Mouse (Mus musculus) macrophage (primary cell): ENCODE results near the gene Tsx. TPM values are rescaled to one million over a fixed set of nuclear protein-coding genes. Genes with fewer than 3 reads are reported as not detected.

Source experiments
- H3K27ac ChIP-seq: fragments of 350-480 bp; formaldehyde crosslinking; 2 replicates; pipeline ENCODE4 v1.9.0; 2021
- H3K36me3 ChIP-seq: fragments of 350-480 bp; formaldehyde crosslinking; 2 replicates; pipeline ENCODE4 v1.9.0; 2021; ENCODE audit errors: inconsistent target
- H3K4me3 ChIP-seq: fragments of 350-480 bp; formaldehyde crosslinking; 2 replicates; pipeline ENCODE4 v1.9.0; 2021; ENCODE audit errors: inconsistent target
- H3K79me2 ChIP-seq: fragments of 350-480 bp; formaldehyde crosslinking; 2 replicates; pipeline ENCODE4 v1.9.0; 2021; ENCODE audit errors: inconsistent target
- WGBS: methylation state at CpG from one replicate; pipeline ENCODE4 v1.1.7; 2026; ENCODE audit warnings: inconsistent platforms; ENCODE audit not compliant: missing documents; 5-methylcytosine and 5-hydroxymethylcytosine counted together
- polyA plus RNA-seq: library from polyadenylated mRNA; stranded (reverse); fragments of 250-400 nt; gene quantifications from 3 replicates; pipeline ENCODE4 v1.2.4, GENCODE M21; 2018; ENCODE audit warnings: inconsistent platforms
- total RNA-seq, 78 experiments: library from RNA; depleted of rRNA; stranded (reverse); fragments of 250-400 nt; gene quantifications; 1 replicate in 9 of 78; 2 replicates in 24 of 78; 3 replicates in 43 of 78; 4 replicates in 2 of 78; pipeline ENCODE4 v1.2.4; 2018; ENCODE audit warnings: inconsistent platforms in 56 of 78

Gene Tsx
- total RNA-seq (2018; cell fraction: chromatin; rRNA removed) = not detected
- total RNA-seq (2018; cell fraction: cytosol; rRNA removed) = not detected
- total RNA-seq (2018; cell fraction: nucleus; rRNA removed) = not detected
- polyA plus RNA-seq = not detected in 3 replicates

- no peak within 1 kb of the TSS for H3K27ac ChIP-seq
- H3K79me2 ChIP-seq = no peaks in the 10 kb centered on the region
- H3K4me3 ChIP-seq = no peak within 1 kb of the TSS
- WGBS = 88% methylated on average over 2 of the region's 5 CpGs
- H3K36me3 ChIP-seq = no peaks in the 10 kb centered on the region
Measured at GRCm38 (mm10) chrX:103414167-103414566, at the start of gene Tsx. Gene Tsx, plus strand, starts transcription at chrX:103414467.

GRCm38 (mm10) chrX:103366201-103366600, 48.1 kb upstream of the Tsx start:
- Histone ChIP-seq H3K79me2 (no peaks in the 10 kb centered on the region), H3K4me3 (no peak overlapping the region), H3K36me3 (no peaks in the 10 kb centered on the region), H3K27ac (no peak overlapping the region)
- 84% methylated on average over 5 of the region's 5 CpGs for WGBS

DNA sequence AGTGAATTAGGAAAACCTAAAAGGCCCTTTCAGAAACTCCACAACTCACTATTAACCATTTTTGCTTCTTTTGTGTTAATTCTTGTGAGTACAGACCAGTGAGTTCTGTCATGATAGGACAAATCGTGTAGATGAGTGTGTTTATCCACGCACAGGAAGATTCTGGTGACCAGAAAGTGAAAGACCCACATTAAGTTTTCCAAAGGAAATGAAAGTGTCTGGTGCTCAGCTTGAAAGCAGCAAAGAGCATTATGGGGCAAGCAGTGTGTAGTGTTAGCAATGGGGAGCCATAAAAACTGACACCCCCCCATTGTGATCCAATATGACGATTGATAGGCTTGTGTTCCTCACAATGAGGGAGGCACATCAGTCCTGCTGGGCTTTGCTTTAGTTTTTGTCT, 45.6 kb upstream of the Tsx start:
- H3K4me3 ChIP-seq = no peak overlapping the region
- H3K79me2 ChIP-seq = no peaks in the 10 kb centered on the region
- no peaks in the 10 kb centered on the region for H3K36me3 ChIP-seq
- WGBS = 76% methylated on average over 3 of the region's 3 CpGs
- no peak overlapping the region for H3K27ac ChIP-seq

DNA sequence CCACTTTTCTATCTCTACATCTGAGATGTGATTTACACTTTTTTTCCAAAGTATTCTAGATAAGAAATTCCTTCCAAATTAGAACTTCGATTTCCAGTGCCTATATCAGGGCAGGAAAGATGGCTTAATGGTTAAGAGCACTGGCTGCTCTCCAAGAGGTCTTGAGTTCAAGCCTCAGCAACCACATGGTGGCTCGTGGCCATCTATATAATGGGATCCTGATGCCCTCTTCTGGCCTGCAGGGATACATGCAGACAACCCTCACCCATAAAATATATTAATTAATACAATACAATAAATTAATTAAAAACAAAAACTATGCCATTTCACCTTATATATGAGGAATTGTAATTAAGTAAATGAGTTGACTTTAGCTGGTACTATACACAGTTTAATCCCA, 43.0 kb upstream of the Tsx start:
- Histone ChIP-seq H3K36me3 (no peaks in the 10 kb centered on the region), H3K79me2 (no peaks in the 10 kb centered on the region)
- 29% methylated on average over 2 of the region's 2 CpGs for WGBS

DNA sequence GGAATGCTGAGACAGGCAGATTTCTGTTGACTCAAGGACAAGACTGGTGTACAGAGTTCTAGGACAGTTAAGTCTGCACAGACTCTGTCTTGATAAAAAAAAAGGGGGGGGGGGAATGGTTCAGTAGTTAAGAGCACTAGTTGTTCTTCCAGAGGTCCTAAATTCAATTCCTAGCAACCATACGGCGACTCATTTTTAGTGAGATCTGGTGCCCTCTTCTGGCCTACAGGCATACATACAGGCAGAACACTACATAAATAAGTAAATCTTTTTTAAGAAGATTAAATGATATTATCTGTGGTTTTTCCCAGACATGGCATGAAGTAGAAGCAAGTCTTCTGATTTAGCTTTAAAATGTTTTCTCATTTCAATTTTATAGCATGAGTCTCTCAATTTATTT, 42.6 kb upstream of the Tsx start:
- Histone ChIP-seq H3K27ac (no peak overlapping the region), H3K36me3 (no peaks in the 10 kb centered on the region), H3K79me2 (no peaks in the 10 kb centered on the region), H3K4me3 (no peak overlapping the region)
- WGBS = 5% methylated on average over 2 of the region's 2 CpGs

More for the DNA sequence above, 43.0 kb upstream of the Tsx start:
- no peak overlapping the region for H3K4me3 ChIP-seq
- H3K27ac ChIP-seq = no peak overlapping the region

GRCm38 (mm10) chrX:103374250-103374649, 40.0 kb upstream of the Tsx start:
- H3K27ac ChIP-seq = no peak overlapping the region
- H3K79me2 ChIP-seq = no peaks in the 10 kb centered on the region
- H3K4me3 ChIP-seq = no peak overlapping the region
- WGBS = 75% methylated on average over 5 of the region's 5 CpGs
- H3K36me3 ChIP-seq = no peaks in the 10 kb centered on the region

DNA sequence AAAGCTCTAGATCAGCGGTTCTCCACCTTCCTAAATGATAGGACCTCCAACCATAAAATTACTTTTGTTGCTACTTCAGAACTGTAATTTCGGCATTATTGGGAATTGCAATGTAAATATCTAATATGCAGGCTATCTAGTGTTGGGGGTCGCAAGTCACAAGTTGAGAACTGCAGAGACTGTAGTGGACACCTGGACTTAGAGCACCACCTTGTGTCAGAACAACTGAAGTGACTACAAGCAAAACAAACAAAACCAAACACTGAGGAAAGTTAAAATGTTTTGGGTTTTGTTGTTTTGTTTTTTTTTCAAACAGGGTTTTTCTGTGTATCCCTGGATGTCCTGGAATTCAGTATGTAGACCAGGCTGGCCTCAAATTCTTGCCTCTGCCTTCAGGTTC, 29.7 kb upstream of the Tsx start:
- Histone ChIP-seq H3K36me3 (no peaks in the 10 kb centered on the region), H3K79me2 (no peaks in the 10 kb centered on the region), H3K4me3 (no peak overlapping the region), H3K27ac (no peak overlapping the region)
- WGBS = 80% methylated on average over 3 of the region's 3 CpGs

- H3K4me3 ChIP-seq = no peak overlapping the region
- H3K79me2 ChIP-seq = no peaks in the 10 kb centered on the region
- H3K36me3 ChIP-seq = no peaks in the 10 kb centered on the region
- 85% methylated on average over 2 of the region's 3 CpGs for WGBS
- H3K27ac ChIP-seq = no peak overlapping the region
Measured at GRCm38 (mm10) chrX:103388131-103388530, 26.1 kb upstream of the Tsx start.

DNA sequence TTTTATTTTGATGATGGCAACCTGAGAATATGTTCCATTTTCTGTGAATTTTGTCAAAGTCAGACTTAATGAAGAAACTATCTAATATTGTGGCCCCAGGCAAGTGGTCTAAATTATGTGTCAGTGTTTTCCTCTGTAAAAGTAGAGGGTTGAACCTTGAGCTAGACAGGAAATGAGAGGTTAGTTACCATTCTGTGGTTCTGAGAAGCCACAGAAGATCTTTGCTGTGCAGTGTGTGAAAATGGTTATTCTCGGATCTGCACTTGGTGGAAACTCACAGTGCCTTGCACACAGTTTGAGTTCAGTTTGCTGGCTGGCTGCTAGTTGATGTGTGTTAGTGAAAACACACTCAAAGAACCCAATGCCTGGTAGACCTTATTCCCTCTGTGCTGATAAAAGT, 20.4 kb upstream of the Tsx start:
- no peaks in the 10 kb centered on the region for H3K79me2 ChIP-seq
- no peak overlapping the region for H3K27ac ChIP-seq
- no peak overlapping the region for H3K4me3 ChIP-seq
- no peaks in the 10 kb centered on the region for H3K36me3 ChIP-seq
- WGBS = 38% methylated on average over 1 of the region's 1 CpGs

DNA sequence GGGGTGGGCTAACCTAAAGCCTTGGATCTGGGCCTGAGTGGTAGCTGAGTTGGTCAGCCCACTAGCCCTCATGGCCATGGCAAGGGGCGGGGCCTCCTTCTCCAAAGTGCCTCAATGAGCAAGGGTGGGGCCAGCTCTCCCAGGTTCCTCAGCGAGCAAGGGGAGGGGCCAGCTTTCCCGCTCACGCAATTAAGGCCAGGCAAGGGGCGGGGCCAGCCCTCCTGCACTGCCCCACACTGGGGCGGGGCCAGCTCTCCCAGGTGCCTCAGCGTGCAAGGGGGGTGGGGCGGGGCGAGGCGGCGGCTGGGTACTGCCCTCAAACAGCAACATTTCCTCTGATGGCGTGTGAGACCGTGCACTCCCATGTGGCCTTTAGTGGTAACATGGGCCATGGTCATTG, 9.2 kb upstream of the Tsx start:
- Histone ChIP-seq H3K27ac (no peak overlapping the region), H3K36me3 (no peaks in the 10 kb centered on the region), H3K79me2 (no peaks in the 10 kb centered on the region), H3K4me3 (no peak overlapping the region)
- WGBS = 94% methylated on average over 4 of the region's 13 CpGs

GRCm38 (mm10) chrX:103421710-103422109, 7.4 kb downstream of the Tsx start, which contains the start of gene Gm26992:
Gene Gm26992, plus strand, starts transcription at chrX:103422010.
- 83% methylated on average over 2 of the region's 2 CpGs for whole genome bisulfite sequencing
- Histone ChIP-seq H3K79me2 (no peaks in the 10 kb centered on the region), H3K4me3 (no peak within 1 kb of the TSS), H3K27ac (no peak within 1 kb of the TSS), H3K36me3 (no peaks in the 10 kb centered on the region)

DNA sequence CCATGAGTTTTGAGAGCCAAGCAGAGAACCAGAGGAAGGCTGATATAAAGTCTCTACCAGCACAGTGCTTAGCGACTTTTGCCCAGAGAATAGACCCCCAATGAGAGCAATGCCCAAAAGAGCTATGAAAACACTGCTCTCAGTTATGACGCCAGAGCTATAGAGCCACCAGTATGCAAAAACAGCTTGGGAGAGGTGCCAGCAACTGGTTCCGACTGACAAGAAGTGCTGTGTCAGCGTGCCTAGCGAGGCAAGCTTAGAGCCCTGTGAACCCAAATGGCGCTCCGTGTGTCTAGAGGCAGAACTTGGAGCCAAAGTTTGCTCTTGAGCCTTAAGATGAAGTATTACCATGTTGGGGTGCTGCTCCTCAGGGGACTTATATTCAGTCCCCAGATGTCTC, 13.4 kb downstream of the Tsx start:
- no peaks in the 10 kb centered on the region for H3K79me2 ChIP-seq
- no peak overlapping the region for H3K4me3 ChIP-seq
- no peak overlapping the region for H3K27ac ChIP-seq
- H3K36me3 ChIP-seq = no peaks in the 10 kb centered on the region
- WGBS = 37% methylated on average over 7 of the region's 7 CpGs

DNA sequence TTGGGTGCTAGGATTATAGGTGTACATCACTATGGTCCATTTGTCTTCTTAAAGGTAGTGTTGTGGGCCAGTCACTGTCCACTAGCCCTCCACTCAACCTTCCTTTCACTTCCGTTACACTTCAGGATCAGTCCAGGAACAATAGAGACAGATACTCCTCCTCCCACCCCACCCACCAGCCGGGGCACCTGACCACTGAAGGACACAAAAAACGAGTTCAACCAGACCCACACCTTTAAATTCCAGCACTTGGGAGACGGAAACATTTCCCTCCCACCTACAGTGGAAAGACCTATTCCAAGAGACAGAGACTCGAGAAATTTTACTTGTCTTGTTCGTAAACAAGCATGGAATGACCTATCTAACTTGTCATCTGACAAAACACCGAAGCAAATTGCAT, 18.0 kb downstream of the Tsx start:
- no peak overlapping the region for H3K27ac ChIP-seq
- 84% methylated on average over 7 of the region's 7 CpGs for WGBS
- no peaks in the 10 kb centered on the region for H3K36me3 ChIP-seq
- H3K79me2 ChIP-seq = no peaks in the 10 kb centered on the region
- H3K4me3 ChIP-seq = no peak overlapping the region

- 36% methylated on average over 7 of the region's 9 CpGs for whole genome bisulfite sequencing
- no peaks in the 10 kb centered on the region for H3K79me2 ChIP-seq
- no peaks in the 10 kb centered on the region for H3K36me3 ChIP-seq
- no peak overlapping the region for H3K27ac ChIP-seq
- no peak overlapping the region for H3K4me3 ChIP-seq
Measured at GRCm38 (mm10) chrX:103438023-103438422, 23.8 kb downstream of the Tsx start.

DNA sequence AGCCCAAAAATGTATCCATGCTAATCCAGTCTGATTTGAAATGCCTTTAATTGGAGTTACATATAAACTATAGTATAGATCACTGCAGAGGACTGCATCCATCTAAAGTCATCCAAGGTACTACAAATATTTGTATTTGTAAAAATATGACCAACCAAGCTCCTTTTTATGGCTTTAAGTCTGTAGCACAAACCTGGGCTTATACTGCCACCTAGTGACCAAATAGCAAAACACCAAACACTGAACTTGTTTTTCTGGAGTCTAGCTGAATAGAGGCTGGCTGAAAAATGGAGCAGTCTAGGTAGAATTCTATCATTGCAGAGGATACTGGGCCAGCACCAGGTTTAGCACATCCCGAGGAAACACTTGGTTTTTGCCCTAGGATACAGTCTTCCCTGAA, 26.5 kb downstream of the Tsx start:
- no peak overlapping the region for H3K4me3 ChIP-seq
- 0% methylated on average over 1 of the region's 1 CpGs for WGBS
- H3K79me2 ChIP-seq = no peaks in the 10 kb centered on the region
- H3K27ac ChIP-seq = no peak overlapping the region
- H3K36me3 ChIP-seq = no peaks in the 10 kb centered on the region

DNA sequence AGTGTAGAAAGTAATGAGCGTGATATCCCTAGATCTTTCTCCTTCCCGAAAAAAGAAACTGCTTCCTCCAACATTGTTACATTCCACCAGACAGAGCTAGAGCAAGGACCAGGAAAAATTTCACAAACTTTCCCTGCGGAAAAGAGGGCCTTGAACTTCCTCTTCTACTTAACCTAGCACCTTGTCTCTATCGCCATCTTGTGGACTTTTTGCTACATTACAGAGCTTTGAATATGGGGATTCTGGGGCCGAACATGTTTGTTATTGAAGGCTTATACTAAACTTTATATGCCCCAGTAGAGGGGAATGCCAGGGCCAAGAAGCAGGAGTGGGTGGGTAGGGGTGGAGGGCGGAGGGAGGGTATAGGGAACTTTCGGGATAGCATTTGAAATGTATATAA, 29.5 kb downstream of the Tsx start:
- no peak overlapping the region for H3K27ac ChIP-seq
- no peaks in the 10 kb centered on the region for H3K36me3 ChIP-seq
- H3K79me2 ChIP-seq = no peaks in the 10 kb centered on the region
- WGBS = 18% methylated on average over 5 of the region's 7 CpGs
- no peak overlapping the region for H3K4me3 ChIP-seq
